Mouse (Mus musculus) liver, embryonic 14.5 days (tissue): ENCODE measurements around the gene Gbgt1. TPM values are rescaled to one million over a fixed set of nuclear protein-coding genes. Genes with fewer than 3 reads are reported as not detected.

Experiments used
- ATAC-seq: fragments of 200-750 bp; cut with Nextera tagmentation; 2 replicates; pipeline ENCODE4 v1.8.0; 2017; ENCODE audit warnings: moderate number of reproducible peaks, mild to moderate bottlenecking, moderate library complexity; ENCODE audit not compliant: insufficient read depth
- DNase-seq, 3 experiments: peaks; one replicate each; pipeline ENCODE4 v3.0.0-alpha.2; 2012 to 2013; ENCODE audit warnings: low read depth in 3 of 3, low spot score in 3 of 3
- H3K27ac ChIP-seq: fragments of 300-500 bp; sonication (generic); 2 replicates; pipeline ENCODE4 v1.5.1; 2014; ENCODE audit warnings: moderate library complexity, mild to moderate bottlenecking, control low read depth, inconsistent platforms
- H3K27me3 ChIP-seq: fragments of 300-500 bp; sonication (generic); 2 replicates; pipeline ENCODE4 v1.6.1; 2014; ENCODE audit warnings: mild to moderate bottlenecking, low read length, moderate library complexity; ENCODE audit not compliant: control insufficient read depth, insufficient read depth
- H3K36me3 ChIP-seq: fragments of 300-500 bp; sonication (generic); replicated peaks from 2 replicates; pipeline ENCODE4 v1.6.1; 2014; ENCODE audit warnings: low read depth; ENCODE audit not compliant: control insufficient read depth, insufficient read depth
- H3K4me1 ChIP-seq, 2 experiments: fragments of 200-500 bp in 1 of 2; fragments of 300-500 bp in 1 of 2; sonication (generic) in 1 of 2; replicated peaks; 2 replicates each; pipeline ENCODE4 v1.6.1; 2012 to 2014; ENCODE audit warnings: antibody characterized with exemption in 1 of 2, inconsistent platforms in 1 of 2, low read length in 1 of 2; ENCODE audit not compliant: control insufficient read depth in 2 of 2, insufficient read depth in 2 of 2
- H3K4me2 ChIP-seq: fragments of 300-500 bp; sonication (generic); 2 replicates; pipeline ENCODE4 v1.6.1; 2014; ENCODE audit warnings: low read depth, mild to moderate bottlenecking, control low read depth, moderate library complexity
- H3K4me3 ChIP-seq, 2 experiments: fragments of 200-500 bp in 1 of 2; fragments of 300-500 bp in 1 of 2; sonication (generic) in 1 of 2; 2 replicates each; pipeline ENCODE4 v1.5.1; 2012 to 2014; ENCODE audit warnings: low read depth in 2 of 2, low read length in 2 of 2, mild to moderate bottlenecking in 2 of 2, control low read depth in 1 of 2, inconsistent platforms in 1 of 2, moderate library complexity in 1 of 2; ENCODE audit not compliant: insufficient read depth in 1 of 2
- H3K9ac ChIP-seq: fragments of 300-500 bp; sonication (generic); replicated peaks from 2 replicates; pipeline ENCODE4 v1.6.1; 2014; ENCODE audit warnings: mild to moderate bottlenecking, control low read depth, moderate library complexity
- H3K9me3 ChIP-seq: fragments of 300-500 bp; sonication (generic); 2 replicates; pipeline ENCODE4 v1.6.1; 2016; ENCODE audit warnings: low read length, mixed read lengths; ENCODE audit not compliant: control insufficient read depth
- CTCF ChIP-seq: IDR thresholded peaks from 2 replicates; pipeline ENCODE4 v1.5.1; 2016; ENCODE audit warnings: antibody characterized with exemption, low read depth, control low read depth
- EP300 ChIP-seq: IDR thresholded peaks from 2 replicates; pipeline ENCODE4 v1.6.1; 2016; ENCODE audit warnings: antibody characterized with exemption, low read depth
- WGBS: fragments of 180-500 bp; shearing (Covaris S2); extraction: QIAGEN DNeasy Blood & Tissue Kit; methylation state at CpG from one replicate; pipeline ENCODE4 v1.1.7; 2014; ENCODE audit not compliant: insufficient replicate concordance; 5-methylcytosine and 5-hydroxymethylcytosine counted together
- polyA plus RNA-seq, 2 experiments: library from polyadenylated mRNA; depleted of rRNA in 1 of 2; stranded (reverse) in 1 of 2; unstranded in 1 of 2; fragments of >200 nt; fragmentation: Nextera tagmentation in 1 of 2; extraction: Ambion mirVana in 1 of 2; gene quantifications; 2 replicates each; pipeline versions ENCODE4 v1.2.1 to v1.2.3; 2012 to 2014

Gene Gbgt1
- polyA plus RNA-seq, 2 experiments, result 0.29 to 0.52 TPM

DNA sequence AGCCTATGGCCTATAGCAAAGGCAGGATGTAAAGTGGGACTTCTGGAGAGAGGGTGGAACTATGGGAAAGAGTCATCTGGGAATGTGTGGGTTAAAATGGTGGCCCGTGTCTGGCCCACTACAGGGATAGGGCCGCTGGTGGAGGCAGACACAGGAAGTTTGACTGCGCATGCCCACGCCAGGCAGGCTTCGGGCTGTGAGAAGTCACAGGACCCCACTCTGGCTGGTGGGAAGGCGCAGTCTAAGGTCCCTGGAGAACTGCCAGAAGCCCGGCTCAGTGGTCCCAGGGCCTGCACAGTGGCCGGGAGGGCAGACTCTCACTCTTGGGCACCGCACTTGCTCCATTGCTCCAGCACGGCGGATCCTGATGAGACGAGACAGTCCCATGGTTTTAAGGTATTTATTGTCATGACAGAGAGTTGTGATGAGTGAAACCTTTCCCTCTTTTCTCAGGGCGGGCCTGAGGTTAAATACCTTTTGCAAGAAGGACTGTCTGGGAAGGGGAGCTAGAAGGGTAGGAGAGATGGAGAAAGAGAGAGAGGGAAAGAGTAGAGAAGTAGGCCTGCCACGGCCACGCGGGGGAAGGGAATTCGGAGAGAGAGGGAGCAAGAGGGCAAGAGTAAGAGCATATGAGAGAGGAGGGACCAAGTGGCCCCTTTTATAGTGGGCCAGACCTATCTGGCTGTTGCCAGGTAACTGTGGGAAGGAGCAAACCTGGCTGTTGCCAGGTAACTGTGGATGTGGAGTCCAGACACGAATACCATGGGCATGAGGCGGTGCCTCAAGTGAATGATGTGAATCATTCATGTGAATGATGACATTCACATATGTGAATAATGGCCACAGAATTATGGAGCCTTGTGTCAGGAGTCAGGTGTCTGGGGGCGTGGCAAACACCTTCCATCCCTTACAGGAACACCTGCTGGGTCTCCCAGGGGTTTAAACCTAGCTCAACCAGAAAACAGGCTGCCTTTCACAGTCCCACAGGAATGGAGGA is 17.2 kb upstream of the Gbgt1 start:
- 66% methylated on average over 20 of the region's 20 CpGs for WGBS
- no peak overlapping the region for H3K27ac ChIP-seq
- H3K27me3 ChIP-seq, result no peaks in the 10 kb centered on the region
- no peaks in the 10 kb centered on the region for H3K9me3 ChIP-seq
- H3K4me2 ChIP-seq, result no peak overlapping the region
- H3K4me1 ChIP-seq, result no peaks in the 10 kb centered on the region
- no peaks in the 10 kb centered on the region for H3K36me3 ChIP-seq
- no peak for ATAC-seq
- TF ChIP-seq CTCF (no peak), EP300 (no peak)
- H3K9ac ChIP-seq, result no peak overlapping the region
- no peak overlapping the region for H3K4me3 ChIP-seq
- no peak for DNase-seq

DNA sequence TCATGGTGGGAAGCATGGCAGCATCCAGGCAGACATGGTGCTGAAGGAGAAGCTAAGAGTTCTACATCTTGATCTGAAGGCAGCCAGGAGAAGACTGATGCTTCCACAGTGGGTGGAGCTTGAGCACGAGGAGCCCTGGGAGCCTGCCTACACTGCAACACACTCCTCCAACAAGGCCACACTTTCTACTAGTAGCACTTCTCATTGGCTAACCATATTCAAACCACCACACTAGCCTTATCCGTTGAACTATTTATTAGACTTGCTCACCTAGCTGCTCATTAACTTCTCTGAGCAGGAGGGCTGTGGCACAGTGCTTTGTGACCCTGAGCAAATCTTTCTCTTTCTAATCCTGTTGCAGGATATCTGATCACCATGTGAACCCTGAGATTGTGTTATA is 12.8 kb upstream of the Gbgt1 start:
- Histone ChIP-seq H3K4me3 (no peak overlapping the region), H3K27ac (no peak overlapping the region), H3K4me2 (no peak overlapping the region), H3K4me1 (no peaks in the 10 kb centered on the region), H3K9ac (no peak overlapping the region), H3K9me3 (no peaks in the 10 kb centered on the region), H3K27me3 (no peaks in the 10 kb centered on the region), H3K36me3 (no peaks in the 10 kb centered on the region)
- no peak for TF ChIP-seq CTCF
- no peak for TF ChIP-seq EP300
- no peak for ATAC-seq
- 42% methylated on average over 2 of the region's 2 CpGs for WGBS
- DNase-seq, result no peak

DNA sequence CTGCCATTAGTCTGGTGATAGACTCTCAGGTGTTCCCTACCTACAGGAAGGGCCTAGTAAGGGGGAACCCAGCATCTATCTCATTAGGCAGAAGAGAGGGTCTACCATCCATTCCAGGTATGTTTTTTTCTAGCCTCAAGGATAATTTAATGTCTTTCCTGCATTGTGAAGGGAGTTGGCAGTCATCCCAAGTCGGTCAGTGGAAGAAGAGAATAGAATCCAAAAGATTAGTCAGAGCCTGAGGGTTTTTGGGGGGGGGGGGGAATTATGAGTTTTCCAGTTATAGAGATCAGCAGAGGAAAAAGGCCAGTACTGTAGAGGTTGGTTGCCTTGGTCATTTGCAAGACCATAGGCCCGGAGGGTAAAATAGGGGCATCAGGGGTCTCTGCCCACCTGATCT is 2.2 kb upstream of the Gbgt1 start:
- no peak overlapping the region for H3K9ac ChIP-seq
- no peak overlapping the region for H3K4me3 ChIP-seq
- H3K9me3 ChIP-seq, result no peaks in the 10 kb centered on the region
- H3K27me3 ChIP-seq, result no peaks in the 10 kb centered on the region
- WGBS, result 57% methylated on average over 2 of the region's 2 CpGs
- no peak for DNase-seq
- H3K36me3 ChIP-seq, result no peaks in the 10 kb centered on the region
- TF ChIP-seq EP300 (no peak), CTCF (no peak)
- H3K4me1 ChIP-seq, result no peaks in the 10 kb centered on the region
- no peak for ATAC-seq
- no peak overlapping the region for H3K27ac ChIP-seq
- no peak overlapping the region for H3K4me2 ChIP-seq

DNA sequence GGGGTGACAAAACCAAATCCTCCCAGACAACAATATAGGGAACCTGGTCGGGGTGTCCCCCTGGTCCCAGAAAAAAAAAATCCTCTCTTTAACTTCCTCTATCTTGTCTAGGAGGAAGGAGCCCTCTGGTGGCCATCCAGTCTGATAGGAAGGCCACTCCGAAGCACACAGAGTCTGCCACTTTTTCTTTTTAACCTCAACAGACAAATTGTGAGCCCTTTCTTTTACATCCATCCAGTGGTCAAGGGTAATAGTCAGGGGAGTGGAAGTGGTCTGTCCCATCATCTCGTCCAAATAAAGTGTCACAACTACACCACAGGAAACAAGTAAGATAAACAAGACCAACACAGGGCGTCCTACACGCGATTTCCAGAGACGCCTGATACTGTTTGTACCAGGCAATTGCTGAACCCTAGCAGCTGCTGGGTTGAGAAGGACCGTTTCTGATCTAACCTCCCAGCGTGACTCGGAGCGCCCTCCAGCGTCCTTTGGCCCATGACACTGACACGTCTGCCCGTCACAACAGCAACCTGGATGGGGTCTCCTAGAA is 1.4 kb upstream of the Gbgt1 start:
- DNase-seq (no peak), ATAC-seq (no peak)
- H3K4me3 ChIP-seq, result no peak overlapping the region
- H3K27ac ChIP-seq, result no peak overlapping the region
- H3K9ac ChIP-seq, result no peak overlapping the region
- no peaks in the 10 kb centered on the region for H3K36me3 ChIP-seq
- TF ChIP-seq CTCF (peak; percentile 16; the same call in 1 of the 2 replicates), EP300 (no peak)
- no peaks in the 10 kb centered on the region for H3K9me3 ChIP-seq
- no peaks in the 10 kb centered on the region for H3K4me1 ChIP-seq
- no peaks in the 10 kb centered on the region for H3K27me3 ChIP-seq
- WGBS, result 54% methylated on average over 14 of the region's 14 CpGs
- H3K4me2 ChIP-seq, result no peak overlapping the region
